Comparison of ENCODE assay signal across 10 mouse cellular contexts in the genomic region with DNA sequence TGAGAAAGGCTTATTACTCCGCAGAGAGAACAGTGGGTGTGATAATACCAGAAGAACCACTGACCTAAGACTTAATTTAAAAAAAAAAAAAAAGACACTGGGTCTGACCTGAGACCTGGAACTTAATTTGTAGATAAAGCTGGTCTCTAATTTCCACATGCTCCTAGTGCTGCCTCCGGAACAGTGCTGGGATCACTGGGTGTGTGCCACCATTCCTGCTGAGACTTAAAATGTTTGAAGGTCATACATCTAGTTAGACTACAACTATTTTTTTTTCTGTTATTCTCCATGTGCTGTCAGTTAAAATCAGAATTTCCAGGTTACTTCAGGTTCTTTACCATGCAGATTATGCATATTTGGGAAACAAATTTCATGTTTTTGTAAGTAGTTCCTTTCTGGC. TPM values are rescaled to one million over a fixed set of nuclear protein-coding genes. Genes with fewer than 3 reads are reported as not detected.
DNase-seq lines count a peak whose midpoint lies in the region; ATAC-seq and TF ChIP-seq lines count a peak whose summit lies in the region.
"Had no signal": no experiment of that assay in that cellular context is flagged by ENCODE, and none has a peak within 500 bp of the region (broad histone marks: within the 10 kb centered on the region; RNA-seq: fewer than 3 reads in every experiment).

No protein-coding gene starts in this region.

- peak overlapping the region; percentile 86 for H3K4me2 ChIP-seq in embryonic facial prominence, embryonic 13.5 days
- peak overlapping the region; percentile 63 for H3K4me2 ChIP-seq in intestine, embryonic 15.5 days (replicated peaks)
- peak overlapping the region; percentile 69 for H3K4me2 ChIP-seq in neural tube, embryonic 12.5 days (replicated peaks)

- DNase-seq in liver, adult 2 months (ENCODE audit: extremely low read depth, low read depth, low spot score) = peak; percentile 56
- no peak for DNase-seq in liver
- DNase-seq in layer of hippocampus, postnatal 10 days (ENCODE audit: low spot score in 2 of 2) = no peak
- DNase-seq in layer of hippocampus, adult 8-10 months (ENCODE audit: low spot score in 2 of 2) = no peak
- DNase-seq in urinary bladder, postnatal 36 days (ENCODE audit: low spot score in 2 of 2) = no peak
- DNase-seq: adrenal gland, adult 8-10 months; layer of hippocampus, postnatal 36 days had no signal

- H3K4me1 ChIP-seq in liver, adult 2 months (ENCODE audit: control insufficient read depth, insufficient read depth, low read length) = peaks cover 27% of the 10 kb centered on the region
- H3K4me1 ChIP-seq in embryonic facial prominence, embryonic 13.5 days = peaks cover 27% of the 10 kb centered on the region
- peaks cover 20% of the 10 kb centered on the region for H3K4me1 ChIP-seq in intestine, embryonic 15.5 days (replicated peaks)
- H3K4me1 ChIP-seq in neural tube, embryonic 12.5 days = peaks cover 24% of the 10 kb centered on the region

- H3K27ac ChIP-seq in liver, adult 2 months (replicated peaks; ENCODE audit: insufficient read depth, low read depth, low read length) = no peak overlapping the region
- no peak overlapping the region for H3K27ac ChIP-seq in embryonic facial prominence, embryonic 13.5 days
- H3K27ac ChIP-seq in intestine, embryonic 15.5 days = no peak overlapping the region
- no peak overlapping the region for H3K27ac ChIP-seq in neural tube, embryonic 12.5 days

- peaks cover 11% of the 10 kb centered on the region for H3K36me3 ChIP-seq in liver, adult 2 months (ENCODE audit: control insufficient read depth, insufficient read depth, low read length)
- H3K36me3 ChIP-seq in embryonic facial prominence, embryonic 13.5 days = peaks cover 11% of the 10 kb centered on the region
- peaks cover 3% of the 10 kb centered on the region; the same call in 1 of the 2 replicates for H3K36me3 ChIP-seq in intestine, embryonic 15.5 days
- peaks cover 11% of the 10 kb centered on the region for H3K36me3 ChIP-seq in neural tube, embryonic 12.5 days

- WGBS in liver, adult 2 months = 5% methylated on average over 2 of the region's 2 CpGs
- 55% methylated on average over 2 of the region's 2 CpGs for WGBS in embryonic facial prominence, embryonic 13.5 days
- WGBS in intestine, embryonic 15.5 days = 51% methylated on average over 2 of the region's 2 CpGs
- WGBS in neural tube, embryonic 12.5 days = 80% methylated on average over 2 of the region's 2 CpGs

- no peak overlapping the region for H3K4me3 ChIP-seq in liver, adult 2 months (ENCODE audit: insufficient read depth, low read depth, low read length)
- peak overlapping the region; percentile 94 for H3K4me3 ChIP-seq in embryonic facial prominence, embryonic 13.5 days
- H3K4me3 ChIP-seq in intestine, embryonic 15.5 days (replicated peaks) = peak overlapping the region; percentile 87
- no peak overlapping the region for H3K4me3 ChIP-seq in neural tube, embryonic 12.5 days

- ATAC-seq in embryonic facial prominence, embryonic 13.5 days (ENCODE audit: insufficient number of reproducible peaks, insufficient read depth, low FRiP score, low TSS enrichment, low read depth) = no peak
- ATAC-seq in intestine, embryonic 15.5 days = no peak
- ATAC-seq in neural tube, embryonic 12.5 days (ENCODE audit: low FRiP score, low read depth) = no peak

- no peak for TF ChIP-seq CTCF in liver, adult 2 months (IDR thresholded peaks at IDR 0.05; ENCODE audit: low read depth, low read length)

- no peaks in the 10 kb centered on the region for H3K9me3 ChIP-seq in embryonic facial prominence, embryonic 13.5 days
- no peaks in the 10 kb centered on the region for H3K9me3 ChIP-seq in intestine, embryonic 15.5 days
- H3K9me3 ChIP-seq in neural tube, embryonic 12.5 days = no peaks in the 10 kb centered on the region

- H3K9ac ChIP-seq in liver, adult 2 months (ENCODE audit: low read depth, low read length) = no peak overlapping the region
- peak overlapping the region; percentile 67 for H3K9ac ChIP-seq in embryonic facial prominence, embryonic 13.5 days
- H3K9ac ChIP-seq in intestine, embryonic 15.5 days = peak overlapping the region; percentile 39
- peak overlapping the region; percentile 4; the same call in 1 of the 2 replicates for H3K9ac ChIP-seq in neural tube, embryonic 12.5 days

- H3K27me3 ChIP-seq in liver, adult 2 months (ENCODE audit: control insufficient read depth, insufficient read depth, low read length) = no peaks in the 10 kb centered on the region
- no peaks in the 10 kb centered on the region for H3K27me3 ChIP-seq in embryonic facial prominence, embryonic 13.5 days
- no peaks in the 10 kb centered on the region for H3K27me3 ChIP-seq in intestine, embryonic 15.5 days (replicated peaks)
- H3K27me3 ChIP-seq in neural tube, embryonic 12.5 days (replicated peaks) = no peaks in the 10 kb centered on the region

- TF ChIP-seq POLR2A in liver, adult 2 months (IDR thresholded peaks at IDR 0.05; ENCODE audit: extremely low read depth, insufficient read depth, low read length) = no peak

- peaks cover 30% of the 10 kb centered on the region for H3K79me2 ChIP-seq in liver, adult 2 months (ENCODE audit: control insufficient read depth, insufficient read depth, low read length)

RNA-seq across cellular contexts. Expression of gene Tcta, which starts 2.2 kb away (rescaled TPM):
- 17.7 and 17.9 TPM in 2 replicates for total RNA-seq in liver, adult 2 months (2014; rRNA removed)
- 35.2 and 41.2 TPM in 2 replicates for polyA plus RNA-seq in liver, adult 2 months (2012; rRNA removed)
- polyA plus RNA-seq in embryonic facial prominence, embryonic 13.5 days (2015; fragmentation: Nextera tagmentation; extraction: Ambion mirVana) = 31.5 and 34.2 TPM in 2 replicates
- 34.1 and 37.1 TPM in 2 replicates for polyA plus RNA-seq in intestine, embryonic 15.5 days (2015; fragmentation: Nextera tagmentation; extraction: Ambion mirVana)
- 44.3 and 47.5 TPM in 2 replicates for polyA plus RNA-seq in neural tube, embryonic 12.5 days (2016; fragmentation: Nextera tagmentation; extraction: Ambion mirVana)
- 10 to 100 TPM; 44.8 to 46.9 TPM for total RNA-seq in layer of hippocampus, postnatal 10 days (2021)
- total RNA-seq in layer of hippocampus, adult 8-10 months (2022) = 10 to 100 TPM; 31.7 to 39.2 (median 36.8) TPM

RNA-seq across cellular contexts. Expression of gene Rhoa, which starts 2.2 kb away (rescaled TPM):
- 123 TPM in 2 replicates for total RNA-seq in liver, adult 2 months (2014; rRNA removed)
- polyA plus RNA-seq in liver, adult 2 months (2012; rRNA removed) = 64.7 and 82.8 TPM in 2 replicates
- 437 and 448 TPM in 2 replicates for polyA plus RNA-seq in embryonic facial prominence, embryonic 13.5 days (2015; fragmentation: Nextera tagmentation; extraction: Ambion mirVana)
- polyA plus RNA-seq in intestine, embryonic 15.5 days (2015; fragmentation: Nextera tagmentation; extraction: Ambion mirVana) = 422 and 453 TPM in 2 replicates
- polyA plus RNA-seq in neural tube, embryonic 12.5 days (2016; fragmentation: Nextera tagmentation; extraction: Ambion mirVana) = 313 and 363 TPM in 2 replicates
- 100 to 1,000 TPM; 212 to 222 TPM for total RNA-seq in layer of hippocampus, postnatal 10 days (2021)
- total RNA-seq in layer of hippocampus, adult 8-10 months (2022) = 100 to 1,000 TPM; 157 to 186 (median 166) TPM

RNA-seq across cellular contexts. Expression of gene Amt, which starts 11.5 kb away (rescaled TPM):
- total RNA-seq in liver, adult 2 months (2014; rRNA removed) = 65.5 and 66.6 TPM in 2 replicates
- 45.8 and 54.5 TPM in 2 replicates for polyA plus RNA-seq in liver, adult 2 months (2012; rRNA removed)
- 12.5 and 15.3 TPM in 2 replicates for polyA plus RNA-seq in embryonic facial prominence, embryonic 13.5 days (2015; fragmentation: Nextera tagmentation; extraction: Ambion mirVana)
- 20.9 and 23.2 TPM in 2 replicates for polyA plus RNA-seq in intestine, embryonic 15.5 days (2015; fragmentation: Nextera tagmentation; extraction: Ambion mirVana)
- polyA plus RNA-seq in neural tube, embryonic 12.5 days (2016; fragmentation: Nextera tagmentation; extraction: Ambion mirVana) = 18.9 and 24.8 TPM in 2 replicates
- 10 to 100 TPM; 24.6 to 26.5 TPM for total RNA-seq in layer of hippocampus, postnatal 10 days (2021)
- total RNA-seq in layer of hippocampus, adult 8-10 months (2022) = 10 to 100 TPM; 30.1 to 37.2 (median 34.8) TPM

RNA-seq across cellular contexts. Expression of gene Nicn1, which starts 17.9 kb away (rescaled TPM):
- total RNA-seq in liver, adult 2 months (2014; rRNA removed) = 5.8 and 9.0 TPM in 2 replicates
- polyA plus RNA-seq in liver, adult 2 months (2012; rRNA removed) = 15.9 and 21.2 TPM in 2 replicates
- polyA plus RNA-seq in embryonic facial prominence, embryonic 13.5 days (2015; fragmentation: Nextera tagmentation; extraction: Ambion mirVana) = 48.9 and 50.1 TPM in 2 replicates
- 28.9 and 29.5 TPM in 2 replicates for polyA plus RNA-seq in intestine, embryonic 15.5 days (2015; fragmentation: Nextera tagmentation; extraction: Ambion mirVana)
- polyA plus RNA-seq in neural tube, embryonic 12.5 days (2016; fragmentation: Nextera tagmentation; extraction: Ambion mirVana) = 81.2 and 87.0 TPM in 2 replicates
- 10 to 100 TPM; 86.6 to 92.6 TPM for total RNA-seq in layer of hippocampus, postnatal 10 days (2021)
- 100 to 1,000 TPM; 106 to 131 (median 116) TPM for total RNA-seq in layer of hippocampus, adult 8-10 months (2022)

RNA-seq across cellular contexts. Expression of gene Gpx1, which starts 30.6 kb away (rescaled TPM):
- 5,129 and 5,348 TPM in 2 replicates for total RNA-seq in liver, adult 2 months (2014; rRNA removed)
- 8,357 and 9,405 TPM in 2 replicates for polyA plus RNA-seq in liver, adult 2 months (2012; rRNA removed)
- polyA plus RNA-seq in embryonic facial prominence, embryonic 13.5 days (2015; fragmentation: Nextera tagmentation; extraction: Ambion mirVana) = 775 and 811 TPM in 2 replicates
- 1,041 and 1,081 TPM in 2 replicates for polyA plus RNA-seq in intestine, embryonic 15.5 days (2015; fragmentation: Nextera tagmentation; extraction: Ambion mirVana)
- 656 and 664 TPM in 2 replicates for polyA plus RNA-seq in neural tube, embryonic 12.5 days (2016; fragmentation: Nextera tagmentation; extraction: Ambion mirVana)
- total RNA-seq in layer of hippocampus, postnatal 10 days (2021) = 10 to 100 TPM; 63.6 to 67.8 TPM
- 100 to 1,000 TPM in 1 of 4 experiments, 10 to 100 TPM in 3; 57.7 to 113 (median 78.2) TPM for total RNA-seq in layer of hippocampus, adult 8-10 months (2022)

Comparison
In these comparisons a context has a peak if more than half of its experiments do, and no peak if none do; other contexts are left out.
1. H3K4me3 ChIP-seq: peak in embryonic facial prominence, embryonic 13.5 days (single experiment) and intestine, embryonic 15.5 days (single experiment); none in liver, adult 2 months (single experiment) and neural tube, embryonic 12.5 days (single experiment).
2. Peak in every context shown above with its lines, with median percentiles within 50 percentile points of each other: H3K4me2 ChIP-seq.